Mouse (Mus musculus) limb, embryonic 12.5 days (tissue): ENCODE results near the gene Tnr. TPM values are rescaled to one million over a fixed set of nuclear protein-coding genes. Genes with fewer than 3 reads are reported as not detected.
"Not testable (repeated sequence)": the region's sequence is repeated elsewhere in the genome, so short reads cannot be mapped to it uniquely, and the experiment has no call there.

ENCODE experiments used
- ATAC-seq: fragments of 200-750 bp; cut with Nextera tagmentation; 2 replicates; pipeline ENCODE4 v1.8.0; 2017; ENCODE audit warnings: low read depth, moderate TSS enrichment; ENCODE audit not compliant: insufficient number of reproducible peaks, insufficient read depth, low FRiP score, low TSS enrichment
- H3K27ac ChIP-seq: fragments of 300-500 bp; sonication (generic); 2 replicates; pipeline ENCODE4 v1.5.1; 2016; ENCODE audit warnings: mild to moderate bottlenecking, moderate library complexity
- H3K27me3 ChIP-seq: fragments of 300-500 bp; sonication (generic); 2 replicates; pipeline ENCODE4 v1.6.1; 2016; ENCODE audit warnings: mild to moderate bottlenecking, moderate library complexity
- H3K36me3 ChIP-seq: fragments of 300-500 bp; sonication (generic); 2 replicates; pipeline ENCODE4 v1.6.1; 2016; ENCODE audit warnings: mild to moderate bottlenecking, moderate library complexity
- H3K4me1 ChIP-seq: fragments of 300-500 bp; sonication (generic); replicated peaks from 2 replicates; pipeline ENCODE4 v1.6.1; 2016
- H3K4me2 ChIP-seq: fragments of 300-500 bp; sonication (generic); 2 replicates; pipeline ENCODE4 v1.6.1; 2016; ENCODE audit warnings: mild to moderate bottlenecking, moderate library complexity
- H3K4me3 ChIP-seq: fragments of 300-500 bp; sonication (generic); replicated peaks from 2 replicates; pipeline ENCODE4 v1.5.1; 2016; ENCODE audit warnings: mild to moderate bottlenecking
- H3K9ac ChIP-seq: fragments of 300-500 bp; sonication (generic); replicated peaks from 2 replicates; pipeline ENCODE4 v1.6.1; 2016; ENCODE audit warnings: mild to moderate bottlenecking, moderate library complexity
- H3K9me3 ChIP-seq: fragments of 300-500 bp; sonication (generic); 2 replicates; pipeline ENCODE4 v1.6.1; 2016; ENCODE audit warnings: mild to moderate bottlenecking, moderate library complexity
- WGBS: fragments of 180-500 bp; shearing (Covaris S2); methylation state at CpG from one replicate; pipeline ENCODE4 v1.1.7; 2016; 5-methylcytosine and 5-hydroxymethylcytosine counted together
- polyA plus RNA-seq: library from polyadenylated mRNA; unstranded; fragments of >200 nt; fragmentation: Nextera tagmentation; extraction: Ambion mirVana; gene quantifications from 2 replicates; pipeline ENCODE4 v1.2.1, GENCODE M21; 2016

Gene Tnr
- polyA plus RNA-seq, 1 experiment from 2014 or later = not detected

DNA sequence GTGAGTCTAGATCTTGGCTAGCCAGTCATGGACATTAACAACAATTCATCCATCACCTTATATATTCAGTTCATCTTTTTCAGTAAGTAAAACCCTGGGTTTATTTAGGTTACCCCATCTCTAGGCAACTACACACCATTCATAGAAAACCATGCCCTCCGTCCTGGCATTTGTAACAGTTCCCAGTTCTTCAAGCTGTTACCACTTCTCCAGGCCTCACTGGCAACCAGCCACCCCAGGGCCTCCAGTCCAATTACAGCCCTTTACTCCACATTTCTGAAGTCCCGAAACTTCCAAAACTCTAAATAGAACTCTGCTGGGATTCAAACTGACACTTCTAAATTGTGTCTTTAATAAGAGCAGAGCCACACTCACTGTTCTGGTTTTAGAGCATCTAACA, 397.0 kb downstream of the Tnr start:
- ATAC-seq = no peak
- Histone ChIP-seq H3K9me3 (no peaks in the 10 kb centered on the region), H3K4me3 (no peak overlapping the region), H3K36me3 (no peaks in the 10 kb centered on the region), H3K27me3 (no peaks in the 10 kb centered on the region), H3K4me2 (no peak overlapping the region), H3K27ac (no peak overlapping the region), H3K4me1 (no peaks in the 10 kb centered on the region), H3K9ac (no peak overlapping the region)
- WGBS = 89% methylated on average over 2 of the region's 2 CpGs

DNA sequence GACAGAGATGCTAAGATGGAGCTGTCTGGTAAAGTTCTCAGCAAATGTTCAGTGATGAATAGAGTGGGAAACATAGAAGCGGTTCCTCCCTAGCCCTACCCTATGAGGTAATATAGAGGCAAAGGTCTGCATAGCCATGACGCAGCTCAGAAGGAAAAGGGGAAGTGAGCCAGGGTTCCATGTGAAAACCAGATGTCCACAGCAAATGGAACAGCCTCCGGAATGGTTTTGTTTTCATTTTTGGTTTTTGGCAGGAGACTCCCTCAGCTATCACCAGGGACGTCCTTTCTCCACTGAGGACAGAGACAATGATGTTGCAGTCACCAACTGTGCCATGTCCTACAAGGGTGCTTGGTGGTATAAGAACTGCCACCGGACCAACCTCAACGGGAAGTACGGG, 399.4 kb downstream of the Tnr start:
- Histone ChIP-seq H3K4me1 (no peaks in the 10 kb centered on the region), H3K9me3 (no peaks in the 10 kb centered on the region), H3K27me3 (no peaks in the 10 kb centered on the region), H3K36me3 (no peaks in the 10 kb centered on the region), H3K27ac (no peak overlapping the region), H3K4me3 (no peak overlapping the region), H3K9ac (no peak overlapping the region), H3K4me2 (no peak overlapping the region)
- ATAC-seq = no peak
- 84% methylated on average over 7 of the region's 7 CpGs for WGBS

DNA sequence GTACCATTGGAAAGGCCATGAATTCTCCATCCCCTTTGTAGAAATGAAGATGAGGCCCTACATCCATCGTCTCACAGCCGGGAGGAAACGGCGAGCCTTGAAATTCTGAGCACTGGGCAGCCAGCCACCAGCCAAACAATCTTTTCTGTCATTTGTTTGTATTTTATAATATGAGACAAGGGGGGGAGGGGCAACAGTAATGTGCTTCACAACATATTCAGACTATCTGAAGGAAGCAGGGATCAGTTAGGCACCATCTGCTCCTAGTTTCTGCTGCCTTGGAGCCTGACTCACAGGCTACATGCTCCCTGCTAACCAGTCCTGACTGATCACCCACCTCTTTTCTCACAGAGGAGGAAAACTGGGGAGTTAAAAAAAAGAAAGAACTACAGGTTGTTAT, 400.5 kb downstream of the Tnr start:
- H3K9me3 ChIP-seq = no peaks in the 10 kb centered on the region
- no peaks in the 10 kb centered on the region for H3K27me3 ChIP-seq
- H3K4me3 ChIP-seq = no peak overlapping the region
- no peak for ATAC-seq
- no peak overlapping the region for H3K27ac ChIP-seq
- no peaks in the 10 kb centered on the region for H3K4me1 ChIP-seq
- no peak overlapping the region for H3K9ac ChIP-seq
- H3K36me3 ChIP-seq = no peaks in the 10 kb centered on the region
- 90% methylated on average over 4 of the region's 4 CpGs for whole genome bisulfite sequencing
- no peak overlapping the region for H3K4me2 ChIP-seq

DNA sequence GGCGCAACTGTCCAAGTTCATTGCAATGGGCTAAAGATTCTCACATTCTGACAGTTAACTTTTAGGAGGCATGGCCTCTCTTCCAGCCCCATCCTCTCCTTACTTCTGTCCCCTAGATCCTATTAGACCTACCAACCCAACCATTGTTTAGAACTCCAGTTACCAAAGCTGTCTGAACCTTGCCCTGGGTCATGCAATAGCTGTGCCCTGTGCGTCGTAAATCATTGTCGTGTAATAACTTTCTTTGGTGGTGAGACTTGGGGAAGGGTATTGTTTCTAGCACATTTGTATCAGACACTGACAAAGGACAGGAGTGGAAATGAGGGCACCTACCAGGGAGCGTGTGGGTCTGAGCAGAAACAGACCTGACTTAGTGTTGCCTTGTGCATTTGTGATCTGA, 401.1 kb downstream of the Tnr start:
- H3K4me1 ChIP-seq = no peaks in the 10 kb centered on the region
- H3K9ac ChIP-seq = no peak overlapping the region
- ATAC-seq = no peak
- H3K27ac ChIP-seq = no peak overlapping the region
- 81% methylated on average over 5 of the region's 5 CpGs for WGBS
- H3K27me3 ChIP-seq = no peaks in the 10 kb centered on the region
- no peaks in the 10 kb centered on the region for H3K36me3 ChIP-seq
- H3K4me3 ChIP-seq = no peak overlapping the region
- no peak overlapping the region for H3K4me2 ChIP-seq
- no peaks in the 10 kb centered on the region for H3K9me3 ChIP-seq

DNA sequence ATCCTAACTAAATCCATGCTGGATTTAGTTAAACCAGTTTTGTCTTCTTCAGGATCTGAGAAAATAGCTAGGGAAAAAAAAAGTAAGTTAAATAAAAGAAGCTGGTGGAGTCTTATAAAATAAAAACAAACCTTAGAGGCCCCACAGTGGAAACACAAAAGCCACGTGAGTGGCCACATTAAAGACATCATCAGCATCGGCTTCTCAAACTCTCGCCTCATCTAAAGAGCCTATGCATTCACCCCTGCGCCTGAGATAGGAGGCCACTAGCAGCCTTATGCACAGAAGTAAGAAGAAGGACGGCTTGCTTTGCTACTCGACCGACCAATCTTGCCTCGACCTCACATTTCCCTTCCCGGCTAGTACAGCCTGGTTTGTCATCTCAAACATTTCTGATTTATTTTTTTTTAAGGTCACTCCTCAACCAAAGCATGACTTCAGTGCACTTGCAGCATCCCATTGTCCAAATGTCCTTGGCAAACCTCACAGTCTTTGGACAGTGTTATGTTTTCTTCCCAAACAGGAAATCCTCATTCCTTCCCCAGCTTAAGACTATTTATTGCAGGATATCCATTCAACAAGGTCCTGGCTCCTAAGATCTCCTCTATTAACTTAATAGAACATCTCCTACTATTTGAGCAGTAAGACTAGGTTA, 405.2 kb downstream of the Tnr start:
- Histone ChIP-seq H3K4me2 (no peak overlapping the region), H3K9ac (no peak overlapping the region), H3K36me3 (no peaks in the 10 kb centered on the region), H3K4me3 (no peak overlapping the region), H3K27ac (no peak overlapping the region), H3K4me1 (no peaks in the 10 kb centered on the region), H3K27me3 (no peaks in the 10 kb centered on the region), H3K9me3 (no peaks in the 10 kb centered on the region)
- 89% methylated on average over 9 of the region's 9 CpGs for WGBS
- ATAC-seq = no peak

GRCm38 (mm10) chr1:159932092-159932491, 408.5 kb downstream of the Tnr start:
- Histone ChIP-seq H3K4me1 (no peaks in the 10 kb centered on the region), H3K27ac (no peak overlapping the region), H3K4me2 (no peak overlapping the region), H3K9me3 (no peaks in the 10 kb centered on the region), H3K36me3 (no peaks in the 10 kb centered on the region), H3K9ac (no peak overlapping the region), H3K4me3 (no peak overlapping the region), H3K27me3 (no peaks in the 10 kb centered on the region)
- no peak for ATAC-seq

- H3K27me3 ChIP-seq = no peaks in the 10 kb centered on the region
- no peak overlapping the region for H3K4me2 ChIP-seq
- ATAC-seq = no peak
- no peak overlapping the region for H3K27ac ChIP-seq
- H3K9me3 ChIP-seq = no peaks in the 10 kb centered on the region
- no peak overlapping the region for H3K4me3 ChIP-seq
- H3K4me1 ChIP-seq = no peaks in the 10 kb centered on the region
- H3K9ac ChIP-seq = no peak overlapping the region
- WGBS = 47% methylated on average over 2 of the region's 2 CpGs
- no peaks in the 10 kb centered on the region for H3K36me3 ChIP-seq
These were observed 409.0 kb downstream of the Tnr start for GRCm38 (mm10) chr1:159932598-159932997.

DNA sequence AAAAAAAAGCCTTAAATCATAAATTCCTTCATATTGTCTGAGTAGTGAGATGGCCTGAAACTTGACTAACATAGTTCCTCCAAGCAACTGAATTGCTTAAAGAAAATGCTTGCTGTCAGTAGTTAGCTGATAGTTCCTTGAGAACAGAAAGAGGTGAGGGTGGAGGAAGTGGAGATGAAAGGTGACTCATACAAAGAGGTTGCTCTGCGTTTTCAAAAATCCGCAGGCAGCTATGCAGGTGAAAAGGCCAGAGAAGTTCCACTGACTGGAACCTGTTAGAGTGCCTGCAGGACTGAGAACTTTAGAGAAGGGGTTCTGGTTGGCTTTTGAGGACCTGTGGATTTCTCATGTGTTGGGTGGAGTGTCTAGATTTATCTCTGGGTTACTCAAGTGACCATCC, 414.9 kb downstream of the Tnr start:
- Histone ChIP-seq H3K9ac (no peak overlapping the region), H3K4me1 (no peaks in the 10 kb centered on the region), H3K4me2 (no peak overlapping the region), H3K9me3 (no peaks in the 10 kb centered on the region), H3K36me3 (no peaks in the 10 kb centered on the region), H3K27ac (no peak overlapping the region), H3K27me3 (no peaks in the 10 kb centered on the region), H3K4me3 (no peak overlapping the region)
- ATAC-seq = no peak
- 79% methylated on average over 2 of the region's 2 CpGs for WGBS

GRCm38 (mm10) chr1:159939335-159939734, 415.8 kb downstream of the Tnr start:
- no peaks in the 10 kb centered on the region for H3K4me1 ChIP-seq
- no peak for ATAC-seq
- H3K9ac ChIP-seq = no peak overlapping the region
- H3K4me3 ChIP-seq = no peak overlapping the region
- no peaks in the 10 kb centered on the region for H3K9me3 ChIP-seq
- H3K36me3 ChIP-seq = no peaks in the 10 kb centered on the region
- no peak overlapping the region for H3K27ac ChIP-seq
- 89% methylated on average over 3 of the region's 3 CpGs for WGBS
- no peaks in the 10 kb centered on the region for H3K27me3 ChIP-seq
- H3K4me2 ChIP-seq = no peak overlapping the region

DNA sequence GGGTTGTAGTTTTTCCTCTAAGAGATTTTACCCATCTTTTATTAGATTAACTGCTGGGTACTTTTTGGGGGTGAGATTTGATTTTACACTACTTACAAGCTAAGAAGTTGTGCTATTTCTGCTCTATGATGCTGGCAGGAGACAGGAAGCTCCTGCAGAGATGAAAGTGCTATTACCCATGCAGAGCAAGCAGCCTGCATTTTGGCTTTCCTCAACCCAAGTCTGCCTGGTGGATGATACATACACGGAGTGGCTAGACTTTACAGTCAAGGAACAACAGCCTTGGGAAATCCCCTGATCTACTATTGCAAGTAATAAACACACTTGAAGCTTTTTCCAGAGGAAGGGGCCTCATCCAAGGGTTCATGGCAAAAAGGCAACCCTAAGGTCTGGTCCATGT, 430.0 kb downstream of the Tnr start:
- Histone ChIP-seq H3K4me3 (no peak overlapping the region), H3K4me2 (no peak overlapping the region), H3K27me3 (no peaks in the 10 kb centered on the region), H3K9me3 (no peaks in the 10 kb centered on the region), H3K4me1 (no peaks in the 10 kb centered on the region), H3K27ac (no peak overlapping the region), H3K9ac (no peak overlapping the region), H3K36me3 (no peaks in the 10 kb centered on the region)
- no peak for ATAC-seq
- 13% methylated on average over 1 of the region's 1 CpGs for WGBS

DNA sequence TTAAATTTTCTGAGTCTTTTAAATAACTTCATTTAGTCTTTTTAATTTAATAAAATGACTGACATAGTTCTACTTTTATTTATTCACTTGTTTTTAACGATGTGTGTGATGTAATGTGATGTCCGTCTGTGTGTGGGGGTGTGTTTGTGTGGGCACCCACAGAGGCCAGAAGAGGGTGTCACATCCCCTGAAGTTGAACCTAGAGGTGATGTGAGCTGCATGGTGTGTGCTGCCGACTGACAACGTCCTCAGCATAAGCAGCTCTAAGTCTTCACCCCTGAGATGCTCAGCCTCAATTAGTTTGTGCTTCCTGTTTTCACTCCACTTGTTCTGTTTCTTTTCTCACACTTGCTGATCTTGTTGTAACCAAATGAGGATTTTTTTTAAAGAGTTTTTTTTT, 439.8 kb downstream of the Tnr start:
- no peak for ATAC-seq
- Histone ChIP-seq H3K4me2 (no peak overlapping the region), H3K4me1 (no peaks in the 10 kb centered on the region), H3K36me3 (no peaks in the 10 kb centered on the region), H3K27ac (no peak overlapping the region), H3K9ac (no peak overlapping the region), H3K27me3 (no peaks in the 10 kb centered on the region), H3K4me3 (no peak overlapping the region), H3K9me3 (no peaks in the 10 kb centered on the region)
- 80% methylated on average over 4 of the region's 4 CpGs for WGBS

GRCm38 (mm10) chr1:159966286-159966685, 442.7 kb downstream of the Tnr start:
- ATAC-seq, H3K4me3 ChIP-seq, H3K9me3 ChIP-seq, H3K36me3 ChIP-seq, H3K9ac ChIP-seq, H3K27me3 ChIP-seq, H3K27ac ChIP-seq, H3K4me1 ChIP-seq, H3K4me2 ChIP-seq: not testable (repeated sequence)
